Mouse (Mus musculus): ENCODE data around the gene Tctex1d4.

Tctex1d4 gene

DNA sequence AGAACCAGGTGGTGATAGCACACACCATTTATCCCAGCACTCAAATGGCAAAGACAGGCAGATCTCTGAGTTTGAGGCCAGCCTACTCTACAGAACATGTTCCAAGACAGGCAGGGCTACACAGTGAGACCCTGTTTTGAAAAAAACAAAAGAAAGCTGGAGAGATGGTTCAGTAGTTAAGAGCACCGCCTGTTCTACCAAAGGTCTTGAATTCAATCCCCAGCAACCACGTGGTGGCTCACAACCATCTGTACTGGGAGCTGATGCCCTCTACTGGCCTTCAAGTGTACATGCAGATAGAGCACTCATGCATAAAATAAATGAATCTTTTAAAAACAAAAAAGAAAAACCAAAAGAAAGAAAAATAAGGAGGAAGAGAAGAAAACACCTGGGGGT lies 12.6 kb downstream of the Tctex1d4 start:
- peak; percentile 29 for DNase-seq (ENCODE audit: low spot score)

GRCm38 (mm10) chr4:117140613-117141012 lies 14.0 kb downstream of the Tctex1d4 start:
- no peak for DNase-seq (ENCODE audit: low spot score)

DNA sequence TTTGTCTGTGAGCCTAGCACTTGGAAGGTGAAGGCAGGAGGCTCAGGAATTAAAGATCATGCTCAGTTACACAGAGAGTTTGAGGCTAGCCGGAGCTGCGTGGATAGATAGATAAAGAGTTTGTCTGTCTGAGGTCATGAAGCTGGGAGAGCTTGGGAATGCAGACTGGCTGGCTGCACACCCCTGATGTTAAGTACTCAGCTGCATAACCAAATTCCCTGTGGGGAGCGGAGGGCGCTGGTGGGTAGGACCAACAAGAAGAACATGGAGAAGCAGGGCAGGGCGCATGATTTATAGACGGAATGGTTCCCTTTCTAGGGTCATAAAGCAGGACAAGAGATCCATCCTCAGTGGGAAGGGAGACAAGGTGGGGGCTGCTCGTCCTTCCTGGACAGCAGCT lies 16.4 kb downstream of the Tctex1d4 start:
- no peak for DNase-seq (ENCODE audit: low spot score)

- DNase-seq (ENCODE audit: low spot score) = no peak
These were observed 18.7 kb downstream of the Tctex1d4 start for GRCm38 (mm10) chr4:117145248-117145647.

GRCm38 (mm10) chr4:117146176-117146575 lies 19.6 kb downstream of the Tctex1d4 start:
- peak; percentile 81 for DNase-seq (ENCODE audit: low spot score)

GRCm38 (mm10) chr4:117148047-117148713 lies 21.6 kb downstream of the Tctex1d4 start:
- no peak for DNase-seq (ENCODE audit: low spot score)

- no peak for DNase-seq (ENCODE audit: low spot score)
These were observed 22.2 kb downstream of the Tctex1d4 start for GRCm38 (mm10) chr4:117148815-117149214.

- no peak for DNase-seq (ENCODE audit: low spot score)
These were observed 23.0 kb downstream of the Tctex1d4 start for GRCm38 (mm10) chr4:117149291-117150211.

DNA sequence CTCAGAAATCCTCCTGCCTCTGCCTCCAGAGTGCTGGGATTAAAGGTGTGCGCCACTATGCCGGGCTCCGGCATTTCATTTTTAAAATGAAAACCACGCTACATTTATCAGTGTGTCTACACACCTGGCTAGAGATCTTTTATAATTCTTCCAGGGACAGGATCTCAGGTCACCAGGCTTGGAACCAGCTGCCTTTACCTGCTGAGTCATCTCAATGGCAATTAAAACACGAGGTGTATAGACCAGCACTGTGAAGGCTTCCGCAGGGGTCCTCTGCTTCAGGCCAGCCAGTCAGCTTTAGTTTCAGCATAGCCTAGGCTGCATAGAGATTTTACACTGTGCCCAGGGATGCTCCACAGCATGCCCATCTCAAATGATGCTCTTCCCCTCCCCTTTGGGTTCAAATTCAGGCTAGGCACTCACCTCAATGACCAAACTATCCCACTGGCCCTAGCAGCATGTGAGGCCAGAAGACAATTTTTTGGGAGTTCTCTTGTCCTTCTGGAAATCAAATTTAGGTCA lies 23.7 kb downstream of the Tctex1d4 start:
- DNase-seq (ENCODE audit: low spot score) = no peak

- DNase-seq (ENCODE audit: low spot score) = no peak
These were observed 24.8 kb downstream of the Tctex1d4 start for GRCm38 (mm10) chr4:117151416-117151815.

GRCm38 (mm10) chr4:117152714-117153113 lies 26.1 kb downstream of the Tctex1d4 start:
- DNase-seq (ENCODE audit: low spot score) = no peak

DNA sequence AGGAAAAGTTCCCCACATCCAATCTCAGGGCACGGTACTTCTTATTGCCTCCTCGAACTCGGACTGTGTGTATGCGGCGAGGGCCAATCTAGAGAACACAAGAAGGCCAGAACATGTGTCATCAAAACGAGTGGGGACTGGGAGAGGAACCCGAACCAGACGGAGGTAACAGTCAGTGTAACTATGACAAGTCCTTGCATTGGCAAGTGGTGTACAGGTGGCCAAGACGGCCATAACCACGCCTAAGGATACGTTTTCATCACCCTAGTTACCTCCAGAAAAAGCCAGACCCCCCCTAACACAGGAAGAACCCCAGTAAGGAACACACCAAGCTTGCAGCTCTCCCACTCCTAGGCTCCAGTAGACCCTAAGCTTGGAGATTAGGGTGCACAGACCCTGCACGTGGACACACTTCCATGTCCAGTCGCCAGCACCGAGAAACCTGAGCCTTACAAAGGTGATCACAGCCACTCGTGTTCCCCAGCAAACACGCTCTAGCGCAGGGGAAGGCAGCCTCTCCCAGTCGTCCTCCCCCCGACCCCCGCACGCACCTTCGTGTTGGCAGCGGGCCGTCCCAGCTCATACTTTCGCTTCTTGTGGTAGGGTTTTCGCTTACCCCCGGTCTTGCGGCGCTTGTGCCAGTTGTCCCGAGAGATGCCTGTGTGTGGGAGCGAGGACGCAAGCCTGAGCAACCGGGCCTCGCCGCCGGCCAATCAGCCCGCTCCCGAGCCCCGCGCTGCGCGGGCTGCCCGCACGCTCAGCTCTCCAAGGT lies 28.6 kb downstream of the Tctex1d4 start:
- DNase-seq (ENCODE audit: low spot score) = no peak

DNA sequence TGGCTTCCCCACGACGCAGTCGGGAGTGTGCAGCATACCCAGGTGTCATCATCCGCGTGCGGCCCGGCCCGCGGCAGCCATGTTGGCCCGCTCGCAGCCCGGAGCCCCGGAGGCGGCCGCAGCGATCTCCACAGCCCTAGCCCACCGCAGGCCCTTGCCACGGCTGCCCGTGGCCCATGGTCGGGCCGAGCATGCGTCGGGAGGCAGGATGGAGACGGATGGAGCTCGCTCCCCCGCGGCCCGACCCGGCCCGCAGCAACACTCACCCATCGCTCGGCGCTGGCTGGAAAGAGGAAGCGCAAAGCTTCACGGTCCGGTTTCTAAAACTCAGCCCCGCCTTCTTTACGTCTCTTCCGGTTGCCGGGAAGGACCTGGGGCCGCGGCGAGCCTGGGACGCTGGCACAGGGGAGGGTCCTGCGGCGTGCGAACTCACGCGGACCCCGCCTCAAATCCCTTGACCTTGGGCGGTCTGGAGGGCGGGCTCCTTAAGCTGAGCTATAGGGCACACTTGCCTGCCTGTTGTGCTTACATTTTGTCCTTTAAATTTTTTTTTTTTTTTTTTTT lies 29.3 kb downstream of the Tctex1d4 start, which contains the start of gene Rps8:
Gene Rps8 (minus strand): TSS at position 452 of the 564 bp plus-strand sequence.
- peak; percentile 79 for DNase-seq (ENCODE audit: low spot score)

GRCm38 (mm10) chr4:117156372-117156771 lies 29.8 kb downstream of the Tctex1d4 start:
- no peak for DNase-seq (ENCODE audit: low spot score)

GRCm38 (mm10) chr4:117159666-117160065 lies 33.1 kb downstream of the Tctex1d4 start:
- DNase-seq (ENCODE audit: low spot score) = no peak

DNA sequence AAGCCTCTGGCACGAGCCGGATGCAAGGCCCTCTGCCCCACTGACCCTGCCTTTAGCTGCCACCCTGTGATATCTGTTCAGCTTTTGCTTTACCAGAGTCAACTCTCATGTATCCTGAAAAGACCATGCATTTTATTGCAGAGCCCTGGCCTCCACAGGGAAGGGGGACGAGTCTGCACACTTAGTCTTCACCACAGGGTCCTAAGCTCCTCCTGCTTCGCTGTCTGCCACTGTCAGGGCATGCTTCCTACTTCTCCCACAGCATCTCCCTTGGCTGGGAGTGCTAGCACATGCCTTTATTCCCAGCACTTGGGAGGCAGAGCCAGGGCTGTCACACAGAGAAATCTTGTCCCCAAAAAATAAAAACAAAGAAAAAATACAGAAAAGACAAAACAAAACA lies 34.6 kb downstream of the Tctex1d4 start:
- DNase-seq (ENCODE audit: low spot score) = no peak

DNA sequence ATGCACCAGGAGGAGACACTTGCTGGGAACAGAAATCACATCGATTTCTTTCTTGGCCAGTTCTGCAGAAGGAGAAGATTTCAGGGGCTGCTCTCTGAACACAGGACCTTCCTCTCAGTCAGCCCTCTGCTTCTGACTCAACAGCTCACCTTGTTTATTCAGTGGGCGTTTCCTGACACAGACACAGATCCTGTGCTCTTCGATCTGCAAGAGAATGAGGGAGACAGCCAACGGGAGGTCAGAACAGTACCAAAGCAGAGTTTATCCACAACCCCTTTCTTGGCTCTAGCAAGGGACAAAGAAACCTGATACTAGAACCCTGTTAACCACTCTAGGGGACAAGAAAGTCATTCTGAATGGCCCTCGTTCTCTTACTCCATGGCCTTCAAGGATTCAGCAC lies 43.3 kb downstream of the Tctex1d4 start:
- no peak for DNase-seq (ENCODE audit: low spot score)
